Mouse (Mus musculus): Measurements from ENCODE around the gene Rad51b. TPM values are rescaled to one million over a fixed set of nuclear protein-coding genes. Genes with fewer than 3 reads are reported as not detected.

The Rad51b gene
- polyA plus RNA-seq, 1 experiment, result 1.3 TPM

DNA sequence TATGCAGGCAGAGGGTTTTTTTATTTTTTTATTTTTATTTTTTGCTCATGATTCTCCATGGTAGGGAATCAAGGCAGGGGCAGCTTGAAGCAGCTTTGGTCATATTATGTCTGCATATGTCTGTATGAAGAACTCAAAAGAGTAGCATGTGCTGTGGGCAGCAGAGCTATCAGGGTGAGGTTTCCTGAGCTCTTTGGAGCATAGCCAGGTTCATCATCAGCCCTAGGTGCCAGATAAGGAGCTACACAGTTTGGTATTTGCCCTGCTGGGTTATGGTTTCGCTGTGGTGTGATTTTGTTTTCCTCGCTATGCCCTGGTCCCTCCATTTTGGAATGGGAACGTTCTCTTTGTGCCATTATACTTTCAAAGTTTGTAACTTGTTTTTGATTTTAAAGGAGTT, 71.7 kb downstream of the Rad51b start:
- DNase-seq (ENCODE audit: low read depth, low spot score), result no peak
- 94% methylated on average over 3 of the region's 3 CpGs for WGBS

DNA sequence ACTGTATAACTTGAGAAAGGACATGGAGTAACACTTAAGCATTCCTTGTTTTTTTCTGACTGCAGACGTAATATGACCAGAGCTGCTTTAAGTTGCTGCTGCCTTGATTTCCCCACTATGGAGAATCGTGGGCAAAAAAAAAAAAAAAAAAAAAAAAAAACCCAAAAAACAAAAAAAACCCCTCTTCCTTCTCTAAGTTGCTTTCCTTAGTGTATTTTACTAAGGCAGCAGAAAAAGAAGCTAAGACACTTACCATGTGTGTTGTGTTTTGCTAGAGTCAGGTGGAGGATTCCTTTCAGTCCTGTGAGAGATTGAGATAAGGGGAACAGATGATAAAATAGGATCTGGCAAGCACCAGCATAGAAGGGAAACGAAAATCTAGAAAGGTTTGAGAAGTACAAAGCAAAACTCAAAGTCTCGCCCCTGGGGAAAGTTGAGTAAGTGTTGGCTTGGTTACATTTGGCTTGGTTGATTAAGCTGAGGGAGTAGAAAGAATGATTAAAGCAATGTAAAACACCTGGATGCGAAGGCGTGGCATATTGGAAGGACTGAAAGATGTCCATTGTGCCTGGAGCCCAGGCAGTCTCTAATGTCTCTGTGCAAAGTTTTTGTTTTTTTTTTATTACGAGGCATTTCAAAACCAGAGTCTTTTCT, 72.6 kb downstream of the Rad51b start:
- 53% methylated on average over 7 of the region's 7 CpGs for WGBS
- no peak for DNase-seq (ENCODE audit: low read depth, low spot score)

DNA sequence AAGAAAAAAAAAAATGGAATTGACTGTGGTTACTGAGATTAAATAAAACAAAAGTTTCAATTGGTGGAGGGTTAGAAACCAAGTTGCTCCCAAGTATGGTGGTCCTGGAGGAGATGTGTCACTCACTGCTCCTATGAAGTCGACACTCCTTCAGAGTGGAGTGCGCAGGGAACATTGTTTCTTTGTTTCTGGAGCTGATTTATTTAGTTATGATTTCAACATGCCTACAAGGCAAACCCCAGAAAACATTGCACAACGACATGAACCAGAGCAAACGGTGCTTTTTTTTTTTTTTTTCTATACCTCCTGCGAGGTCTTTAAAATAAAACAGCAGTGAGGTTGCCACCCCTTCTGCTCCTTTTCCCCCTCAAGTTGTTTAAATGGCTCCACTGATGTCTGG, 75.6 kb downstream of the Rad51b start:
- 46% methylated on average over 5 of the region's 5 CpGs for WGBS
- DNase-seq (ENCODE audit: low read depth, low spot score), result no peak

DNA sequence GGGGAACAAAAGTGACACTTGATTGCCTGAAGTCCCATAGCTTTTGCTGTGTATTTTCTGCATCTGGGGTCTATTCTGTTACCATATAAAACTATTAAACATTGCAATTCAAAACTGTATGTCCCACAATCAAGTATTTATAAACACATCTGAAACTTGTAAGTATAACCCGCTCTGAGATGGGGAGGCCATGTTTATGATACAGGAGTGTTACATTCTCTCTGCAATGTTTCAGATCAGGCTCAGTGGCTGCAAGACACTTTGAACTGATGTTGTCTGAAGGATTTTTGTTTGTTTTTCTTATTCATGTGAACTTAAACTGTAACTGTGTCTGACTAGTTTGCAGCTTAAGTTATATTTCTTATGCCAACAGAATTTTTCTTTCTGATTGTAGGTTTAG, 80.3 kb downstream of the Rad51b start:
- 69% methylated on average over 1 of the region's 1 CpGs for WGBS
- DNase-seq (ENCODE audit: low read depth, low spot score), result no peak

DNA sequence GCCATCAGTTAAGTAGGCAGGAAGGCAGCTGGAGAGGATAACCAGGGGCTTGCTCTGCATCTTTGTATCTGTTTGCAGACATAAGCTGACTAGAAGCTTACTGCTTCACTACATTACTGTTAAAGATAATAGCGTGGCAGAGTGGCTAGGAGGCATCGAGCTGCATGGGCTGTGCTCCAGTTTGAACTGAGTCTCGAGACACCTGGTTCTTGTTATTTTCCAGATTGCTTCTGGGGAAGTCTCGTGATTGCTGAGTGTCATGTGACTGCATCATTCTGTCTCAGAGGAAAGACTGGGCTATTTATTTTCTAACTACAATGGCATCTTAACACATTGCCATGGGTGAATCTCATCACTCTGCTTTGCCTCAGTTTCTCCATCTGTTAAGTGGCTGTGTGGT, 80.8 kb downstream of the Rad51b start:
- DNase-seq (ENCODE audit: low read depth, low spot score), result no peak
- 46% methylated on average over 4 of the region's 4 CpGs for WGBS

DNA sequence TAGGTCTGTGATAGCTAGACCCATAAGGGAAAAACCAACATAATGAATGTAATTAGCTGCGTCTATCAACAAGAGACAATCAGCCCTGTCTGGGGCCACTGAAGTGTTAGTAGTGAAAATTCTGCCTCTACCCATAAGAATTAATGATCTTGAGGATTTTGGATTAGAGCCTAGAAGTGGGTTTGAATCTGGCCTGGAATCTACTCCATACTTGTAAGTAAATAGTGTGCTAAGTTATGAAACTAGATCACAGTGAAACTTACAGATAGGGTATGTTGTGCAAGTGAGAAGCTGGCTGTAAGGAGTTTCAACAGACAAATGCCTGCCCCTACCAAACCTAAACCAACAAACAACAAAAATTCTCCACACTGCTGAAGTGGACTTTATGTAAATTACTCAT, 83.1 kb downstream of the Rad51b start:
- no peak for DNase-seq (ENCODE audit: low read depth, low spot score)
- 93% methylated on average over 1 of the region's 1 CpGs for WGBS

DNA sequence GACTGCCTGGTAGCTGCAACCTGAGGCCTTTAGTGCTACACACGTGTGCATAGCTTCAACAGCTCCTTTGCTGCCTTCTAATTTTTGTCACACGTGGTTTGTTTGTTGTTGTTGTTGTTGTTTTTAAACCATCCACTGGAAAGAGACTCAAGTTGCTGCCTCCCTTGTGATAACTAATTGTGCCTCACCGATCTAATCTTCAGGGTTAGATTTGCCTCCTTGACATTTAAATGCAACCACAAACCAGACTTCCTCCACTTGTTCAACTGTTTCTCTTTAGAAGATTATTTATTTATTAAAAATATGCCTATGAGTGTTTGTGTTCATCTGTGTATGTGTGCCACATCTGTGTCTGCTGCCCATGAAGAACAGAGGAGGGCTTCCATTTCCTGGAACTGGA, 84.4 kb downstream of the Rad51b start:
- no peak for DNase-seq (ENCODE audit: low read depth, low spot score)

DNA sequence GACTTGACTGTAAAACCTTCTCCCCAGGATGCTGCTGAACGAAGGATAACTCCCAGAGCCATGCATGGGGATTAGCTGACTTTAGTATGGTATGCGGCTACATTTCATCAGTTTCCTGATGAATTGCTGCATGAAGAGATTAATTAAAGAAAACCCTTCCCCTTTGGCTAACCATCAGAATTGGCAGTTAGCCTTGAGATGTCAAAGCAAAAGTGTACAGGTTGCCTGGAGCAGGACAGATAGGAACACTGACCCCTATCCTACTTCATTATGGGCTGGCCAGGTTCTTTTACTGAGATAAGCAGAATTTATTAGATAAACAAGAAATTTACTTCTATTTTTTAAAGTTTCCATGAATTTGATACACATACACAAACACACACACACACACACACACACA, 85.3 kb downstream of the Rad51b start:
- DNase-seq (ENCODE audit: low read depth, low spot score), result no peak
- 75% methylated on average over 2 of the region's 2 CpGs for WGBS

More for the DNA sequence above, 84.4 kb downstream of the Rad51b start:
- 81% methylated on average over 3 of the region's 3 CpGs for WGBS

DNA sequence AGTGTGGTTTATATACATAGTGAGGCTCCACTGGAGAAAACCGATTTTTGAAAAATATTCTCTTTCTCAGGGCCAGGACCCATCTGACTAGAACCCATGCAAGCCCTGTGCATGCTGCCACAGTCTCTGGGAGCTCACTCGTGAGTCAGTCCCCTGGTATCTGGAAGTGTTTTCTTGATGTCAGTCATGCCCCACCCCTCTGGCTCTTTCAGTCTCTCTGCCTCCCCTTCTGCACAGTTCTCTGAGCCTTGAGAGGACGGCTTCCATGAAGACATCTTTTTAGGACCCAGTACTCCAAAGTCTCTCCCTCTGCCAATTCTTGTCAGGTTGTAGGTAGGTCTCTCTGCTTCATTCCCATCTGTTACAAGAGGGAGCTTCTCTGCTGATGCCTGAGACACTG, 86.5 kb downstream of the Rad51b start:
- no peak for DNase-seq (ENCODE audit: low read depth, low spot score)

DNA sequence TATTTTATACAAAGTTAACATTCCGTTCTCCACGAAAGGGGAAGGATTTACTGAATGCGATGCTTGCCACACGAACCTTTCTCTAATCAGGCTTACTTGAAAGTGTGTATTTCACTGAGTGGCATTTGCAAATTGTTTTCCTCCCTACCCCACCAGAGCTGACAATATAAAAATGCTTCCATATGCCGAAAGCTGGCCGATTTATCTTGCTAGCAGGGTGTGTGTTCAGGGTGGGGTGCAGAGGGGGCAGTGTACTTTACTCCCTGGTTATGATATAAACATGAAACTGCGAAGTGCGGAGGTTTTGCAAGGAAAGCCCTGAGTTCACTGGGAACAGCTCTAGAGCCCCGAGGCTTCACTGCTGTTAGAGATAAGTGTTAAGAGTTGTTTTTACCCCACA, 87.7 kb downstream of the Rad51b start:
- 15% methylated on average over 9 of the region's 9 CpGs for WGBS
- no peak for DNase-seq (ENCODE audit: low read depth, low spot score)

More for the DNA sequence above, 86.5 kb downstream of the Rad51b start:
- 46% methylated on average over 3 of the region's 3 CpGs for WGBS

DNA sequence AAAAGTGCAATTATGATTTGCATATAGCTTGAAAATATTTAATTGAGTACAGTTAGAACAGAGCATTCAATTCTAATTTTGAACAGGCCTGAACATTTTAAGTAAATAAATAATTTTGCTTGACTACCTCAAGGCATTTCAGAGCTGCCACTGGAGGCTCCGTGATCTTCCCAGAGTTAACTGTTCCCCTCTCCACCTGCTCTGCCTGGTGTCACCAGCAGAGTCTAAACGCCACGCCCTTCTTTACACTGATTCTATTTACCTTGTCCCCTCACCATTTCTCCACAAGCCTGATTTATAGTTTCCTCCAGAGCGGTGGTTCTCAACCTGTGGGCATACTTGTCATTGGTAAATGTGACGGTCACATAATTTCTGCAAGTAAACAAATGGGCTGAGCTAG, 88.1 kb downstream of the Rad51b start:
- 28% methylated on average over 5 of the region's 5 CpGs for WGBS
- no peak for DNase-seq (ENCODE audit: low read depth, low spot score)

DNA sequence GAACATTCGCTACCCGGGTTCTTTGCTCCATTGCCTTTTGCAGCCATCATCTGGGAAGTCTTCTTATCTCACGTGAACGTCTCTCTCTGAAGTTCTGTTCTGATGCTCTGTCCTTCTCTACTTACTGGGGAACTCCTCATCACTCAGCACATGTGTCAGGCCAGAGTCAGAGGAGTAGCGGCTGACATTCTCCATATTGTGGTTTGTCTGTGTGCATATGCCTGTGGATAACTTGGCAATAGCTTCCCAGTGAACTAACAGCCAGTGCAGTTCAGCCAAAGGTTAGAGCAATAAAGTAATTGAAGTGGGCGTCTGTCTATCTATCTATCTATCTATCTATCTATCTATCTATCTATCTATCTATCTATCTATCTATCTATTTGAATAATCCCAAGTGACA, 90.8 kb downstream of the Rad51b start:
- DNase-seq (ENCODE audit: low read depth, low spot score), result no peak
- 56% methylated on average over 6 of the region's 6 CpGs for WGBS

DNA sequence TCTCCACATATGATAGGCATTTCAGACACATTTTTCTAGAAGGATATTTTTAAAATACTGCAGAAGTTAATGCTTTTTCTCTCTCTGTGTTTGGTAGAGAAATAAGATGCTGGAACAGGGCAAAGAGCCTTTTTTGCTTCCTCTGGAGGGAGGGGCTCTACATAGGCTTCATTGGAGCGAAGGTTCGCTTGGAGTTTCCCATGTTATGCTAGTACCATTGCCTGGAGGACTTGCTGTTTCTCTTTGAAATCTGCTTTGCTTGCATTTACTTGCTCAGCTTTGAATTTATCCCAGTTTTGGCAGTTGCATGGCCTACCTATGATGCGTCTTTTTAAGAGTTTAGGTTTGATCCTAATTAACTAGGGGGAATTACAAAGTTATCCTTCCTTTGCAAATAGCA, 92.2 kb downstream of the Rad51b start:
- DNase-seq (ENCODE audit: low read depth, low spot score), result no peak
- WGBS, result 92% methylated on average over 3 of the region's 3 CpGs

DNA sequence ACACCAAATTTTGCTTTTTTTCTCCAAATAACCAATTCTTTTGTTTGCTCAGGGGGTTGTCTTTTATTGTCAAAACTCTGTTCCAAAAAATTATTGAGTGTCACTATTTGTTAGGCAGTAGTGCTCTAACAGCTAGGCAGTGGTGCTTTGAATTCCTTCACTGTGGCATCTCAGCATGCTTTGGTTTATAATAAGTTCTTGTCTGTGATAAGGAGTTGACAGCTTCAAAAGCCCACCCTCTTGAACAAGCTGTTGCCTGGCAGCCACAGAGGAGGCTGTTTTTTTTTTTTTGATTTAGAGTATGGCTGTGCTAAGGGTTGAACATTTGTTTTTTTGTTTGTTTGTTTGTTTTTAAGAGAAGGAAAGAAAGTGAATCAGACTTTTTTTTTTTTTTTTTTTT, 92.9 kb downstream of the Rad51b start:
- DNase-seq (ENCODE audit: low read depth, low spot score), result no peak

DNA sequence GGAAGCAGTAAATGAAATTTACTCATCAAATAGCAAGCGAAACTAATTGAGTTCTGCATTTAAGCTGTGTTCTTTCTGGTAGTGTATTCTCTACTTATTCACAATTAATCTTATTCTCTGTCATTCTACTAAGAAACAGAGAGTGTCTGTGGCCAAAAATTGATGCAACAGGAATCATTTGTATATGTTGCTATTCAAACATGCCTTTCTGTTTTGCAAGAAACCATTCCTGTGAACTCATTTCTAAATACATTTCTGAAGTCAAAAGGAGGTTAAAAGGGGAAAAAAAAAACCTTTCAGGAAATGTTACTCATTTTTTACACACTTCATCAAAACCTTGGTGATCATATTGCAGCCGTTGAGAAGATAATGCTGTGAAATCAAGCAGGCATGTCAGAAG, 96.6 kb downstream of the Rad51b start:
- WGBS, result 71% methylated on average over 2 of the region's 2 CpGs
- DNase-seq (ENCODE audit: low read depth, low spot score), result no peak

DNA sequence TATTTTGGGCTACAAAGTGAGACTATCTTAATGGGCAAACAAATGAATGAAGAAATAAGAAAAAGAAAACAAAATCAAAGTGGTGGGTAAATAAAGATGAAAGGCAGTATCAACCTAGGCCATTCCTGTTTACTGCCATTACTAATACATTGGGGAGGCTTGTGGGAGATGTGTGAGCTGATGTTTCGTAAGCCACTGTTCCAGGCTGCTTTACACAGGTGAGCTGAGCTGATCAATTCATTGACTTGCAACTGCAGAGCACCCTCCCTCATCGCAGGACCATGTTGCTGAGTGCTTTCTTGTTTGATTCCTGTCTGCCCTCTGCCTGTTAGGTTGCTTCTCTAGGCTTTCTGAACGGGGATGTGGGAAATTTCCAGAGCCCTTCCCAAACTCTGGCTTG, 106.9 kb downstream of the Rad51b start:
- WGBS, result 67% methylated on average over 3 of the region's 3 CpGs
- no peak for DNase-seq (ENCODE audit: low read depth, low spot score)

DNA sequence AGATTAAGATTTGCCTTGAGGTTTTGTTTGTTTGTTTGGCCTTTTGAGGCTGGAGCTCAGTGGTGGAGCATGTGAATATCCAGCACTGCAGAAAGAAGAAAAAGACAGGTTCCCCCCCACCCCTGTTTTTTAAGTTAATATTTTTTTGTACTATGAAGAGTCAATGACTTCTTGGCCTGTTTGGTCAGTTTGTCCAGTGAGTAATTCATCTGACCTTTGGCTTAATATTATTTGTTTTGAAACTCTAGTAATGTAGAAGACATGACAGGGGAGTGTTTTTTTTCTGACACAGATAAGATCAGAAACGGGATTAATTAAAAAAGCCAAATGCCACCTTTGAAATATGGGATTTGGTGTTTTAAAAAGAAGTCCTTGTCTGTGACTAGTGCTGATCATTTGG, 107.4 kb downstream of the Rad51b start:
- no peak for DNase-seq (ENCODE audit: low read depth, low spot score)
- WGBS, result 67% methylated on average over 1 of the region's 1 CpGs

DNA sequence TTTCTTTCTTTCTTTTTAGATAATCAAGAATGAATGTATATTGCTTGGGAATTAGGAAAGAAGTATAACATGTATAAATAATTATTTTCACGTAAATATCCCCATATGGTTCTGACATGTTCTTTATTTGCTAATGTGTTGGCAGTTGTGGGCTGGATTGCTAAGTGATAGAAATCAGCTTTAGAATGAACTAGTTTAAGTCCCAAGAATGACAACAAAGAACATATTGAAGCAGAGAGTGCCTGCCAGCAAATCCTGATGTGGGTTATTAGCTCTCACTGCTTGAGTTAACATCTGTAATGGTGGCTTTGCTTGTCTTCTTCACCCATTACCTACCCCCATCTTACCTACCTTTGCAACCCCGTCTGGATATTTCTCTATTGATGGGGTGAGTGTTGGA, 111.6 kb downstream of the Rad51b start:
- WGBS, result 91% methylated on average over 2 of the region's 2 CpGs
- DNase-seq (ENCODE audit: low read depth, low spot score), result no peak

DNA sequence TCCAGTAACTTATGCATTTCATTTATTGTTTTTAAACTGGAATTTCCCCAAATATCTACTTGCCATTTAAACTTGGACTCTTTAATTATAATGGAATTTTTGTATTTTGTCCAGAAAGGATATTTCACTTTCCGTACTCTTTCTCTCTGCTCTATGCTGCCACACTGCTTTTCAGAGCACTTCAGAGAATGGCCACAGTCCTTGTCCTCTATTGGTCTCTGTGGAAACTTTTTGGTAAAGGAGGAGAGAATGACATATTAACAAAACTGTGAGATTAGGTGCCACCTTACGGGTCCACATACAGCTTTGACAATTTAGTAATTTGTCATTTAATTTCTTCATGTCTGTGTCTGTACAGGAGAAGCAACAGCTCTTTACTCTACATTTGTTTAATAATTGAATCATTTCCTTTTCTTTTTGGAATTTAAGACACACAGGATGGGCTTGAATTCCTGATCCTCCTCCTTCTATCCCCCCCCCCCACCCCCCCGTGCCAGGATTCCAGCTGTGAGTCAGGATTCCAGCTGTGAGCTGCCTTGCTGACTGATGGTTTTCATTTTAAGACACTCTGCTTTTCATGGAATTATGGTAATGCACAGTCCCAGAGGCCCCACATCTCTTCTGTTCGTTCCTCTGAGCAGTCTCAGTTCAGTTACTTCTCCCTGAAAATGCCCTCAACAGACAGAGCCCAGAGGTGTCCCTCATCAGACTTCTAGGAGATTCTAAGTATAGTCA, 112.2 kb downstream of the Rad51b start:
- 71% methylated on average over 4 of the region's 4 CpGs for WGBS
- DNase-seq (ENCODE audit: low read depth, low spot score), result no peak

DNA sequence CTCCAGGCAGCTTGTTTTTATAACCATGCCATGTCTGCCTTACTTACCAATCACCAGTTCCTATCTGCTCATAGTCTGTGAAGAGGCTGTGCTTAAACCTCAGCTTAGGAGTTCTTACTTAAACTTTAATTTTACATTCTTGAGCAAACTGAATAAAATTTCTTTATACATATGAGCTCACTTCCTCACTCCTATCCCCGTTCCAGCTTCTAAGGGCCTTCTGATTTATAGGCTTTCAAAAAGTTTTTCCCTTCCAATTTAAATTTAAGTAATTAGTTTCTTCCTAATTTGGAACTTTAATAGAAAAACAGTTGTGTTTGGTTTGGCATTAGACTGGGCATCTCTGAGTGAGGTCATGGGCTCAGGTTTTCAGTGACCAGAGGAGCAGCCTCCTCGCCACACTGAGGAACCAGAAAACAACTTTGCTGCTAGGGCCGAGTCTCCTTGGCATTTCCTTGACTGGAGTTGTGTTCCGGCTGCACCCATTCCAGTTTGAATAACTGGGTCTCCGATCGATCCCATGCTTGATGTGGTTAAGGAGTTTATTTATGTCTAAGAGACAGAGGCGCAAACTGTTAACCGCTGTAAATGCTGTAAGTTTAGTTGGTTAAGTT, 115.9 kb downstream of the Rad51b start:
- DNase-seq (ENCODE audit: low read depth, low spot score), result no peak
- WGBS, result 74% methylated on average over 8 of the region's 8 CpGs

DNA sequence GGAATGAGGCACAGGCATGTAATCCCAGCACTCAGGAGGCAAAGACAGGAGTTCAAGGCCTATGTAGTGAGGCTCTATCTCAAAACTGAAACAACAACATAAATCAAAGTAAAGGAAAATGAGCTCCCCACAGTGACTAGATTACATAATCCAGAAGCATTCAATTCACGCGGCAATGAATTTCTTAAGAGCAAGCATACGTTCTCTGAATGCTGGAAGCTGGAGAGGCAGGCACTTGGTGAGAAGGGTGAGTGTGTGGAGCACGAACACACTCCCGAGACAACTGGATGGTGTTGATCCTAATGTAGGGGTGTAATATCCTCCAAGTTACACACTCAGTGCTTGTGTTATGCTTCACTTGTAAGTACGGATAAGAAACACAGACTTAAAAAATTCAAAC, 120.3 kb downstream of the Rad51b start:
- WGBS, result 79% methylated on average over 6 of the region's 6 CpGs
- DNase-seq (ENCODE audit: low read depth, low spot score), result no peak

All from large intestine, adult 2 months (tissue).